Mouse (Mus musculus) cerebellum, adult 11-12 months (tissue): ENCODE measurements around the gene Gm49380.

ENCODE experiments used
- DNase-seq: peaks from one replicate; pipeline ENCODE4 v3.0.0; 2022

The Gm49380 gene

GRCm38 (mm10) chr9:44113105-44113789 is at the start of gene Gm49380, which contains the start of gene Rnf26:
Gm49380 (minus strand) TSS chr9:44113500.
Rnf26 (minus strand) TSS chr9:44113517.
- DNase-seq: peak; percentile 97

- no peak for DNase-seq
These were observed 46.6 kb upstream of the Gm49380 start for GRCm38 (mm10) chr9:44159886-44160285.

- DNase-seq: no peak
These were observed 34.0 kb upstream of the Gm49380 start for GRCm38 (mm10) chr9:44147290-44147689.

- peak; percentile 82 for DNase-seq
These were observed 31.4 kb upstream of the Gm49380 start for GRCm38 (mm10) chr9:44144718-44145060.

GRCm38 (mm10) chr9:44144023-44144717 is 30.9 kb upstream of the Gm49380 start:
- DNase-seq: peak; percentile 39

GRCm38 (mm10) chr9:44143421-44143820 is 30.1 kb upstream of the Gm49380 start:
- peak; percentile 16 for DNase-seq

GRCm38 (mm10) chr9:44141951-44142350 is 28.7 kb upstream of the Gm49380 start:
- no peak for DNase-seq

GRCm38 (mm10) chr9:44137846-44138245 is 24.5 kb upstream of the Gm49380 start:
- no peak for DNase-seq

- DNase-seq: peak; percentile 74
These were observed 22.6 kb upstream of the Gm49380 start for GRCm38 (mm10) chr9:44135731-44136411.

- DNase-seq: peak; percentile 79
These were observed 21.8 kb upstream of the Gm49380 start for GRCm38 (mm10) chr9:44134851-44135730.

- peak; percentile 87 for DNase-seq
These were observed 21.0 kb upstream of the Gm49380 start, which contains the start of gene Mcam for GRCm38 (mm10) chr9:44134101-44134850. Mcam (plus strand) TSS chr9:44134469.

GRCm38 (mm10) chr9:44133287-44133686 is 20.0 kb upstream of the Gm49380 start:
- DNase-seq: peak; percentile 54

GRCm38 (mm10) chr9:44132200-44132599 is 18.9 kb upstream of the Gm49380 start:
- DNase-seq: peak; percentile 18

GRCm38 (mm10) chr9:44131276-44131590 is 17.9 kb upstream of the Gm49380 start:
- DNase-seq: no peak

- peak; percentile 58 for DNase-seq
These were observed 17.4 kb upstream of the Gm49380 start for GRCm38 (mm10) chr9:44130581-44131275.

- peak; percentile 50 for DNase-seq
These were observed 16.7 kb upstream of the Gm49380 start for GRCm38 (mm10) chr9:44130034-44130433.

- no peak for DNase-seq
These were observed 16.3 kb upstream of the Gm49380 start for GRCm38 (mm10) chr9:44129633-44130032.

GRCm38 (mm10) chr9:44127351-44127801 is 14.1 kb upstream of the Gm49380 start:
- peak; percentile 35 for DNase-seq

GRCm38 (mm10) chr9:44126746-44127145 is 13.4 kb upstream of the Gm49380 start:
- DNase-seq: peak; percentile 11

GRCm38 (mm10) chr9:44125546-44126428 is 12.5 kb upstream of the Gm49380 start:
- peak; percentile 81 for DNase-seq
